9 mouse cellular contexts compared by ENCODE assay signal in the genomic region with DNA sequence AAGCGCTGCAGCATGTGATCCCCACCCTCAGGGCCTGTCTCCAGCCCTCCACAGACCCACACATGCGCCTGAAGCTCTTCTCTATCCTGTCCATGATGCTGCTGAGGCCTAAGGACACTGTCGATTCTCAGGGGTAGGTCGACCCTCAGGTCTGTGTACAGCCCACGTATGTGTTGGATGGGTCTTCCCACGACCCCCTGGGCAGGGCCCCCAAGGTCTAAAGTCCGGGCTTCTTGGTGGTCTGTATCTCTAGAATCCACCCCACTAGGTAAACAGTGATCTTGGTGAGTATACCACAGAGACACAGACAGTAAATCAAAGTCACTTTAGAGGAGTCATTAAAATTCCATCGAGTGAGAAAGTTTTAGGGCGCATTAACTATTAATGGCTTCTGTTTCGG. TPM values are rescaled to one million over a fixed set of nuclear protein-coding genes. Genes with fewer than 3 reads are reported as not detected.
A peak's percentile ranks its signal among the peaks of the same experiment; 100 is the strongest.
DNase-seq lines count a peak whose midpoint lies in the region; ATAC-seq lines count a peak whose summit lies in the region.
"Had no signal": no experiment of that assay in that cellular context is flagged by ENCODE, and none has a peak within 500 bp of the region (broad histone marks: within the 10 kb centered on the region; RNA-seq: fewer than 3 reads in every experiment).

No protein-coding gene starts in this region.

- no peaks in the 10 kb centered on the region for H3K27me3 ChIP-seq in kidney, embryonic 16.5 days (ENCODE audit: insufficient read depth, low read length)
- H3K27me3 ChIP-seq in hindbrain, embryonic 14.5 days (ENCODE audit: control insufficient read depth, insufficient read depth, low read length), result no peaks in the 10 kb centered on the region
- H3K27me3 ChIP-seq in midbrain, embryonic 15.5 days (replicated peaks), result no peaks in the 10 kb centered on the region

- no peak overlapping the region; the same call in 1 of the 2 replicates for H3K4me2 ChIP-seq in kidney, embryonic 16.5 days (replicated peaks; ENCODE audit: low read depth, low read length)
- no peak overlapping the region for H3K4me2 ChIP-seq in hindbrain, embryonic 14.5 days (replicated peaks)
- H3K4me2 ChIP-seq in midbrain, embryonic 15.5 days, result no peak overlapping the region

- peaks cover 17% of the 10 kb centered on the region for H3K4me1 ChIP-seq in kidney, embryonic 16.5 days (ENCODE audit: insufficient read depth, low read length)
- no peaks in the 10 kb centered on the region; the same call in 1 of the 2 replicates for H3K4me1 ChIP-seq in hindbrain, embryonic 14.5 days (replicated peaks; ENCODE audit: control insufficient read depth, insufficient read depth, low read length)
- peaks cover 17% of the 10 kb centered on the region for H3K4me1 ChIP-seq in midbrain, embryonic 15.5 days

- DNase-seq in embryo, embryonic 10 days (ENCODE audit: low spot score), result peak; percentile 23
- no peak for DNase-seq in embryo, embryonic 11 days
- DNase-seq in kidney, adult 9 months, result no peak
- DNase-seq in hindbrain, embryonic 14.5 days (ENCODE audit: low spot score), result no peak
- DNase-seq in right cerebral cortex, postnatal 4 days, result no peak
- DNase-seq: cerebellum, postnatal 14 days had no signal

- no peaks in the 10 kb centered on the region for H3K9me3 ChIP-seq in kidney, embryonic 16.5 days (ENCODE audit: low read length)
- no peaks in the 10 kb centered on the region for H3K9me3 ChIP-seq in hindbrain, embryonic 14.5 days (ENCODE audit: control insufficient read depth, low read length)
- no peaks in the 10 kb centered on the region for H3K9me3 ChIP-seq in midbrain, embryonic 15.5 days

- ATAC-seq in kidney, embryonic 16.5 days (ENCODE audit: low FRiP score, low TSS enrichment), result peak; percentile 66
- no peak; the same call in 1 of the 2 replicates for ATAC-seq in hindbrain, embryonic 14.5 days (ENCODE audit: low FRiP score)
- peak; percentile 51; the same call in 1 of the 2 replicates for ATAC-seq in midbrain, embryonic 15.5 days (replicated peaks)
- no peak for ATAC-seq in erythroid progenitor cell, adult 5-6 weeks (replicated peaks; ENCODE audit: low FRiP score, poor library complexity, severe bottlenecking)

- peaks cover 35% of the 10 kb centered on the region for H3K36me3 ChIP-seq in kidney, embryonic 16.5 days (ENCODE audit: insufficient read depth, low read length)
- peaks cover 76% of the 10 kb centered on the region for H3K36me3 ChIP-seq in hindbrain, embryonic 14.5 days (replicated peaks; ENCODE audit: control insufficient read depth, insufficient read depth)
- H3K36me3 ChIP-seq in midbrain, embryonic 15.5 days (replicated peaks), result peaks cover 18% of the 10 kb centered on the region

- H3K9ac ChIP-seq in kidney, embryonic 16.5 days (replicated peaks; ENCODE audit: low read length), result peak overlapping the region; percentile 61
- H3K9ac ChIP-seq in hindbrain, embryonic 14.5 days, result no peak overlapping the region
- no peak overlapping the region for H3K9ac ChIP-seq in midbrain, embryonic 15.5 days

- WGBS in kidney, embryonic 16.5 days, result 16% methylated on average over 10 of the region's 10 CpGs
- WGBS in hindbrain, embryonic 14.5 days, result 78% methylated on average over 10 of the region's 10 CpGs
- 55% methylated on average over 10 of the region's 10 CpGs for WGBS in midbrain, embryonic 15.5 days

- H3K4me3 ChIP-seq in kidney, embryonic 16.5 days (ENCODE audit: low read length), result no peak overlapping the region
- H3K4me3 ChIP-seq in hindbrain, embryonic 14.5 days (replicated peaks; ENCODE audit: low read length), result no peak overlapping the region
- H3K4me3 ChIP-seq in midbrain, embryonic 15.5 days, result no peak overlapping the region

- H3K27ac ChIP-seq in kidney, embryonic 16.5 days (ENCODE audit: low read length), result peak overlapping the region; percentile 88
- peak overlapping the region; percentile 23; the same call in 1 of the 2 replicates for H3K27ac ChIP-seq in hindbrain, embryonic 14.5 days
- H3K27ac ChIP-seq in midbrain, embryonic 15.5 days, result peak overlapping the region; percentile 67

RNA-seq across cellular contexts. Expression of a gene that starts 24.1 kb away (rescaled TPM):
- 7.2 and 9.1 TPM in 2 replicates for polyA plus RNA-seq in kidney, embryonic 16.5 days (2015; fragmentation: Nextera tagmentation; extraction: Ambion mirVana)
- 3.6 and 4.5 TPM in 2 replicates for polyA plus RNA-seq in hindbrain, embryonic 14.5 days (2014; fragmentation: Nextera tagmentation; extraction: Ambion mirVana)
- polyA plus RNA-seq in midbrain, embryonic 15.5 days (2015; fragmentation: Nextera tagmentation; extraction: Ambion mirVana), result 4.6 and 5.1 TPM in 2 replicates
- 1.7 and 1.8 TPM in 2 replicates for total RNA-seq in erythroid progenitor cell, adult 5-6 weeks (2015; ENCODE audit: low replicate concordance)
- 2.6 and 3.6 TPM in 2 replicates for total RNA-seq in erythroid progenitor cell, adult 5-6 weeks (2017; ENCODE audit: low replicate concordance)

RNA-seq across cellular contexts. Expression of a gene that starts 24.3 kb away (rescaled TPM):
- polyA plus RNA-seq in kidney, embryonic 16.5 days (2015; fragmentation: Nextera tagmentation; extraction: Ambion mirVana), result 24.6 and 28.8 TPM in 2 replicates
- 215 and 239 TPM in 2 replicates for polyA plus RNA-seq in hindbrain, embryonic 14.5 days (2014; fragmentation: Nextera tagmentation; extraction: Ambion mirVana)
- polyA plus RNA-seq in midbrain, embryonic 15.5 days (2015; fragmentation: Nextera tagmentation; extraction: Ambion mirVana), result 303 and 316 TPM in 2 replicates
- total RNA-seq in erythroid progenitor cell, adult 5-6 weeks (2015; ENCODE audit: low replicate concordance), result 0.72 TPM in 1 of 2 replicates, not detected in the other
- 0.08 TPM in 1 of 2 replicates, not detected in the other for total RNA-seq in erythroid progenitor cell, adult 5-6 weeks (2017; ENCODE audit: low replicate concordance)

RNA-seq across cellular contexts. Expression of a gene that starts 26.3 kb away (rescaled TPM):
- 62.0 and 62.8 TPM in 2 replicates for polyA plus RNA-seq in kidney, embryonic 16.5 days (2015; fragmentation: Nextera tagmentation; extraction: Ambion mirVana)
- polyA plus RNA-seq in hindbrain, embryonic 14.5 days (2014; fragmentation: Nextera tagmentation; extraction: Ambion mirVana), result 44.1 and 44.7 TPM in 2 replicates
- 51.3 and 54.3 TPM in 2 replicates for polyA plus RNA-seq in midbrain, embryonic 15.5 days (2015; fragmentation: Nextera tagmentation; extraction: Ambion mirVana)
- 77.5 and 111 TPM in 2 replicates for total RNA-seq in erythroid progenitor cell, adult 5-6 weeks (2015; ENCODE audit: low replicate concordance)
- total RNA-seq in erythroid progenitor cell, adult 5-6 weeks (2017; ENCODE audit: low replicate concordance), result 99.6 and 190 TPM in 2 replicates

Comparison
In these comparisons a context has a peak if more than half of its experiments do, and no peak if none do; other contexts are left out.
1. ATAC-seq: peak in kidney, embryonic 16.5 days (single experiment) and midbrain, embryonic 15.5 days (single experiment); none in hindbrain, embryonic 14.5 days (single experiment) and erythroid progenitor cell, adult 5-6 weeks (single experiment).
2. H3K27ac ChIP-seq: peak in every context shown above with its lines; median percentile 88 in kidney, embryonic 16.5 days; 67 in midbrain, embryonic 15.5 days; 23 in hindbrain, embryonic 14.5 days.